Mouse (Mus musculus) midbrain, embryonic 13.5 days (tissue): ENCODE data around the gene Fgd5. TPM values are rescaled to one million over a fixed set of nuclear protein-coding genes. Genes with fewer than 3 reads are reported as not detected.

ENCODE experiments used
- ATAC-seq: fragments of 200-750 bp; cut with Nextera tagmentation; 2 replicates; pipeline ENCODE4 v1.8.0; 2017; ENCODE audit warnings: mild to moderate bottlenecking, moderate TSS enrichment, moderate library complexity
- H3K27ac ChIP-seq: fragments of 300-500 bp; sonication (generic); 2 replicates; pipeline ENCODE4 v1.5.1; 2015; ENCODE audit warnings: inconsistent platforms, mild to moderate bottlenecking, moderate library complexity
- H3K27me3 ChIP-seq: fragments of 300-500 bp; sonication (generic); 2 replicates; pipeline ENCODE4 v1.6.1; 2015; ENCODE audit warnings: mild to moderate bottlenecking, inconsistent platforms
- H3K36me3 ChIP-seq: fragments of 300-500 bp; sonication (generic); 2 replicates; pipeline ENCODE4 v1.6.1; 2015; ENCODE audit warnings: mild to moderate bottlenecking, inconsistent platforms
- H3K4me1 ChIP-seq: fragments of 300-500 bp; sonication (generic); replicated peaks from 2 replicates; pipeline ENCODE4 v1.6.1; 2015; ENCODE audit warnings: inconsistent platforms
- H3K4me2 ChIP-seq: fragments of 300-500 bp; sonication (generic); replicated peaks from 2 replicates; pipeline ENCODE4 v1.6.1; 2015; ENCODE audit warnings: moderate library complexity, mild to moderate bottlenecking, inconsistent platforms
- H3K4me3 ChIP-seq: fragments of 300-500 bp; sonication (generic); replicated peaks from 2 replicates; pipeline ENCODE4 v1.5.1; 2015; ENCODE audit warnings: mild to moderate bottlenecking, inconsistent platforms
- H3K9ac ChIP-seq: fragments of 300-500 bp; sonication (generic); replicated peaks from 2 replicates; pipeline ENCODE4 v1.6.1; 2015; ENCODE audit warnings: mild to moderate bottlenecking, inconsistent platforms
- H3K9me3 ChIP-seq: fragments of 300-500 bp; sonication (generic); 2 replicates; pipeline ENCODE4 v1.6.1; 2016; ENCODE audit warnings: mild to moderate bottlenecking, inconsistent platforms
- WGBS: fragments of 180-500 bp; shearing (Covaris S2); methylation state at CpG from one replicate; pipeline ENCODE4 v1.1.7; 2015; 5-methylcytosine and 5-hydroxymethylcytosine counted together
- polyA plus RNA-seq: library from polyadenylated mRNA; unstranded; fragments of >200 nt; fragmentation: Nextera tagmentation; extraction: Ambion mirVana; gene quantifications from 2 replicates; pipeline ENCODE4 v1.2.1, GENCODE M21; 2015

The Fgd5 gene
- polyA plus RNA-seq, 1 experiment from 2014 or later = 8.0 TPM

- no peak overlapping the region for H3K9ac ChIP-seq
- no peaks in the 10 kb centered on the region for H3K9me3 ChIP-seq
- WGBS = 50% methylated on average over 5 of the region's 5 CpGs
- no peaks in the 10 kb centered on the region for H3K27me3 ChIP-seq
- no peak overlapping the region for H3K4me2 ChIP-seq
- H3K4me3 ChIP-seq = no peak overlapping the region
- no peak overlapping the region for H3K27ac ChIP-seq
- no peaks in the 10 kb centered on the region for H3K4me1 ChIP-seq
- ATAC-seq = no peak
- no peaks in the 10 kb centered on the region for H3K36me3 ChIP-seq
Observed at GRCm38 (mm10) chr6:92036372-92036771, 57.7 kb downstream of the Fgd5 start.

- Histone ChIP-seq H3K4me1 (no peaks in the 10 kb centered on the region), H3K36me3 (no peaks in the 10 kb centered on the region), H3K9me3 (no peaks in the 10 kb centered on the region), H3K27me3 (no peaks in the 10 kb centered on the region), H3K4me3 (no peak overlapping the region), H3K27ac (no peak overlapping the region), H3K9ac (no peak overlapping the region), H3K4me2 (no peak overlapping the region)
- 75% methylated on average over 3 of the region's 3 CpGs for WGBS
- ATAC-seq = no peak
Observed at GRCm38 (mm10) chr6:92038158-92038557, 59.5 kb downstream of the Fgd5 start.

- 87% methylated on average over 5 of the region's 5 CpGs for WGBS
- H3K4me1 ChIP-seq = no peaks in the 10 kb centered on the region
- H3K4me3 ChIP-seq = no peak overlapping the region
- no peak overlapping the region for H3K27ac ChIP-seq
- no peak for ATAC-seq
- no peaks in the 10 kb centered on the region for H3K36me3 ChIP-seq
- no peak overlapping the region for H3K4me2 ChIP-seq
- H3K9ac ChIP-seq = no peak overlapping the region
- no peaks in the 10 kb centered on the region for H3K27me3 ChIP-seq
- no peaks in the 10 kb centered on the region for H3K9me3 ChIP-seq
Observed at GRCm38 (mm10) chr6:92041271-92041670, 62.6 kb downstream of the Fgd5 start.

GRCm38 (mm10) chr6:92042055-92042454, 63.4 kb downstream of the Fgd5 start:
- Histone ChIP-seq H3K4me2 (no peak overlapping the region), H3K4me3 (no peak overlapping the region), H3K27ac (no peak overlapping the region), H3K27me3 (no peaks in the 10 kb centered on the region), H3K9me3 (no peaks in the 10 kb centered on the region), H3K36me3 (no peaks in the 10 kb centered on the region), H3K9ac (no peak overlapping the region), H3K4me1 (no peaks in the 10 kb centered on the region)
- WGBS = 88% methylated on average over 4 of the region's 4 CpGs
- no peak for ATAC-seq

- no peak for ATAC-seq
Observed at GRCm38 (mm10) chr6:92042850-92043249, 64.2 kb downstream of the Fgd5 start.

GRCm38 (mm10) chr6:92057768-92058167, 79.1 kb downstream of the Fgd5 start:
- Histone ChIP-seq H3K9ac (no peak overlapping the region), H3K36me3 (no peaks in the 10 kb centered on the region), H3K4me1 (no peaks in the 10 kb centered on the region), H3K9me3 (no peaks in the 10 kb centered on the region; the same call in 1 of the 2 replicates), H3K27me3 (no peaks in the 10 kb centered on the region), H3K4me3 (no peak overlapping the region), H3K4me2 (no peak overlapping the region), H3K27ac (no peak overlapping the region)
- ATAC-seq = no peak
- 52% methylated on average over 2 of the region's 2 CpGs for WGBS

More at GRCm38 (mm10) chr6:92042850-92043249, 64.2 kb downstream of the Fgd5 start:
- Histone ChIP-seq H3K36me3 (no peaks in the 10 kb centered on the region), H3K27ac (no peak overlapping the region), H3K4me3 (no peak overlapping the region), H3K4me2 (no peak overlapping the region), H3K4me1 (no peaks in the 10 kb centered on the region), H3K9ac (no peak overlapping the region), H3K27me3 (no peaks in the 10 kb centered on the region), H3K9me3 (no peaks in the 10 kb centered on the region)
- WGBS = 97% methylated on average over 1 of the region's 1 CpGs

GRCm38 (mm10) chr6:92061725-92062124, 83.0 kb downstream of the Fgd5 start:
- no peaks in the 10 kb centered on the region for H3K9me3 ChIP-seq
- ATAC-seq = no peak
- no peaks in the 10 kb centered on the region for H3K27me3 ChIP-seq
- no peaks in the 10 kb centered on the region for H3K36me3 ChIP-seq
- no peak overlapping the region for H3K4me3 ChIP-seq
- H3K4me1 ChIP-seq = no peaks in the 10 kb centered on the region
- no peak overlapping the region for H3K27ac ChIP-seq
- 55% methylated on average over 5 of the region's 5 CpGs for WGBS
- no peak overlapping the region; the same call in 1 of the 2 replicates for H3K9ac ChIP-seq
- no peak overlapping the region for H3K4me2 ChIP-seq

DNA sequence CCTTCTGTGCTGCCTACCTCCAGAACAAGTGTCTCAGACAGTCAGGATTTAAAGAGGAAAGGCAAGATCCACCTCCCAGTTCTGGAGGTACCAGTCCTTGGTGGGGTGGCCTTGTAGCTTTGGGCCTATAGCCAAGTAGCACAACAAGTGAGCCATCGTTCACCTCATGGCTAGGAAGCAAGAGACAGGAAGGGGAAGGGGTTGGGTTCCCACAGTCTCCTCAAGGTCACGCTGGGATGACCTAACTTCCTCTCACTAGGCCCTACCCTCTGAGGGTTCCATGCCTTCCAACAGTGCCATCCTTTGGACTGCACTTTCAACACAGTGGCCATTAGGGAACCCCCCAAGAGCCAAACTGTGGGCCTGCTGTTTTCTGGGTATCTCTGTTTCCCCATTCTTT, 84.8 kb downstream of the Fgd5 start:
- 0 out of 2 replicates have a peak, but pooled peaks cover 3% of the 10 kb centered on the region for H3K4me1 ChIP-seq
- H3K27me3 ChIP-seq = no peaks in the 10 kb centered on the region
- no peak for ATAC-seq
- WGBS = 84% methylated on average over 2 of the region's 2 CpGs
- no peaks in the 10 kb centered on the region for H3K36me3 ChIP-seq
- no peaks in the 10 kb centered on the region for H3K9me3 ChIP-seq
- H3K27ac ChIP-seq = no peak overlapping the region
- H3K4me3 ChIP-seq = no peak overlapping the region
- H3K9ac ChIP-seq = no peak overlapping the region
- H3K4me2 ChIP-seq = no peak overlapping the region

DNA sequence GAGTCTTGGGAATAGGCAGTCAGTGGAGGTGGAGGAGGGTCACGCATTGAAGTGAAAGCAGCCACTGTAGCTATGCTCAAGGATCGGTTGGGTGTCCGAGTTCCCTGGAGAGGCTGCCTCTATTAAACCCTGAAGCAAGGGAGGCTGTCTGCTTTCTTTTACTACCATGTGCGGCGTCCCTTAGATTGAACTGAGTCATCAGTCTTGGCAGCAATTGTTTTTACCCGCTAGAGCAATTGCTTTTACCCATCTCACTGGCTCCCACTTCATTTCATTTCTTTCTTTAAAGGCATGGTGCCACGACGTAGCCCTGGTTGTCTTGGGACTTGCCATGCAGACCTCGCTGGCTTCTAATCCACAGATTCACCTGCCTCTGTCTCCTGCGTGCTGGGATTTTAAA, 85.4 kb downstream of the Fgd5 start:
- no peak for ATAC-seq
- H3K27me3 ChIP-seq = no peaks in the 10 kb centered on the region
- H3K36me3 ChIP-seq = no peaks in the 10 kb centered on the region
- H3K9ac ChIP-seq = no peak overlapping the region
- no peak overlapping the region for H3K27ac ChIP-seq
- no peak overlapping the region for H3K4me3 ChIP-seq
- 0 out of 2 replicates have a peak, but pooled peaks cover 3% of the 10 kb centered on the region for H3K4me1 ChIP-seq
- H3K4me2 ChIP-seq = no peak overlapping the region
- H3K9me3 ChIP-seq = no peaks in the 10 kb centered on the region
- 80% methylated on average over 10 of the region's 10 CpGs for WGBS

DNA sequence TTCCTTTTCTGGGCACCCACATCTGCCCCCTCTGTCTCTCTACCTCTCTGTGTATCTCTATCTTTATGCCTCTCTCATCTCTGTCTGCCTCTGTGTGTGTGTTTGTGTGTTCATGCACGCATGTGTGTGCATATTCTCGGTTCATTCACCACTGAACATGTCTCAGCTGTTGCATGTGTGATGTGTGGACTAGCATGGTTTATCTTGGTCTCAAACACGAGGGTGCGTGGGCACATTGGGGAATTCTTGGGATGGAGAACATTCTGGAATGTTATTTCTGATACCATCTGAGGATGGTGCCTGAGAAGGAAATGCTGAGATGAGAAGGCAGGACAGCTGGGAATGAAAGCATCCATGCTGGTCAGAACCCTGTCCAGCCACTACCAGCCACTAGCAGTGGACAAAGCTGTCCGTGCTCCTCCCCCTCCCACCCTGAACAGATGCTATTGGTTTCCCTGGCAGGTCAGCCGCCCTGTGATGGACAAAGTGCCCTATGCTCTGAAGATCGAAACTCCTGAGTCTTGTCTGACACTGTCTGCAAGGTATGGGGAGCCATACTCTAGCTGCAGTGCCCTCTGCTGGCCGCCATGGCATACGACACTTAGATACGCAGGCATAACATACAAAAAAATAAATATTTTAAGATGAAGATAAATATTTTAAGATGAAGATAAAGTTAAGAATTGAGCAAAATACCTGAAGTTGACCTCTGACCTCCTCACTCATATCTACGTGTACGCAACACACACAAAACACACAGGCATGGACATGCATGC, 87.2 kb downstream of the Fgd5 start:
- 53% methylated on average over 12 of the region's 12 CpGs for WGBS
- Histone ChIP-seq H3K36me3 (no peaks in the 10 kb centered on the region), H3K4me2 (no peak overlapping the region), H3K27ac (no peak overlapping the region), H3K27me3 (no peaks in the 10 kb centered on the region), H3K4me3 (no peak overlapping the region), H3K9ac (no peak overlapping the region), H3K9me3 (no peaks in the 10 kb centered on the region), H3K4me1 (0 out of 2 replicates have a peak, but pooled peaks cover 3% of the 10 kb centered on the region)
- peak; percentile 44; the same call in 1 of the 2 replicates for ATAC-seq

DNA sequence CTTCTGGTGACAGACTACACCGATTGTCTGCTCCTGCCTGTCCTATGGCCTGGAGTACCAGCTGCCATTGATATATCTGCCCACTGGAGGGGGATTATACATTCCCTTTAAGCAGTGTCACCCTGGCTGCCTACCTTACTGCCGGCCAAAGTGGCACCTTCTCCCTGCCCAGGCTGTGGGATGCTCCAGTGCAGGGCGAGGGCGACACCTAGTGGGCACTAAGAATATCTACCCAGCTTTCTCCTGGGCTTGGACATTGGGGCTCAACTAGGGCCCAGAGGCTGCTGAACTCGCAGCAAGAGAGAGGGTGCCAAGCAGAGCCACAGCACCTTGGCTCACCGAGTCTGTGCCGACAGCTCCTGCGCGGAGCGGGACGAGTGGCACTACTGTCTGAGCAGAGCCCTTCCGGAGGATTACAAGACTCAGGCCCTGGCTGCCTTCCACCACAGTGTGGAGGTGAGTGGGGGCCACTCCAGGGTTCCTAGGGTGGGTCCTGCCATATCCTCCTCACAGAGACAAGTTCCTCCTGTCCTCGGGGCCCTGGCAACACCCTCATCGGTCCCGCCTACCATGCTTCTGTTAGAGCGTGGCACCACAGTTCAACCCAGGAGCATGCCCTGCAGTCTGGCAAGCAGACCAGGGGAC, 88.6 kb downstream of the Fgd5 start:
- WGBS = 32% methylated on average over 16 of the region's 16 CpGs
- Histone ChIP-seq H3K27ac (no peak overlapping the region), H3K9me3 (no peaks in the 10 kb centered on the region), H3K27me3 (no peaks in the 10 kb centered on the region), H3K36me3 (no peaks in the 10 kb centered on the region), H3K4me1 (0 out of 2 replicates have a peak, but pooled peaks cover 3% of the 10 kb centered on the region), H3K4me3 (no peak overlapping the region), H3K4me2 (no peak overlapping the region), H3K9ac (no peak overlapping the region)
- ATAC-seq = peak; percentile 90

DNA sequence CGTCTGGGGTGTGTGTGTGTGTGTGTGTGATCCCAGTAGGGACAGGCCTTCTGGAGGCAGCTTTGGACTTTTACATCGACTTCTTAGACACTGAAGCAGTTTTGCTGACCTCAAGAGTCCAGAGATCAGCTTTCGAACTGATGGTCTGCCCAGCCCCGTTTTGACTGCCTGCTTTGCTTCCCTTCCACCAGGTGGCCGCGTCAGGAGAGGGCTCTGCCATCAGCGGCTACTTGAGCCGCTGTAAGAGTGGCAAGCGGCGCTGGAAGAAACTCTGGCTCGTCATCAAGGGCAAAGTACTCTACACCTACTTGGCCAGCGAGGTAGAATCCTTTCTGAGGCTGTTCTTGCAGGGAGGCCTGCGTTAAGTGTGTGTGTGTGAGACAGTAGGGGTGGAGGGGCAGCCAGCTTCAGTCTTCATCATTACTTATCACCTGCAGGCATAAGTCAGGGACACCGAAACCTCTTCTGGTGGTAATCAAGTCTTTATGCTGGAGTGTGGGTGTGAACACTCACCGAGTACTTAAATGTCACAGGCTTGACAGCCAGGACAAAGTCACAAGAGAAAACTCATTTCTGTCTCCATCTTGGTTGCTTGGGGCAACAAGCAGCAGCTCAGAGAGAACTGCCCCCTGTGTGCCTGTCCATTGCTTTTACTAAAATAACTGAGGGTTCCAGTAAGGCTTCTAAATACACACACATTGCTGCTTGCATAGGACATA, 92.6 kb downstream of the Fgd5 start:
- H3K4me2 ChIP-seq = no peak overlapping the region
- no peak overlapping the region for H3K4me3 ChIP-seq
- no peak for ATAC-seq
- H3K9ac ChIP-seq = no peak overlapping the region
- H3K4me1 ChIP-seq = 0 out of 2 replicates have a peak, but pooled peaks cover 3% of the 10 kb centered on the region
- no peak overlapping the region for H3K27ac ChIP-seq
- H3K36me3 ChIP-seq = no peaks in the 10 kb centered on the region
- 56% methylated on average over 15 of the region's 15 CpGs for WGBS
- no peaks in the 10 kb centered on the region for H3K9me3 ChIP-seq
- no peaks in the 10 kb centered on the region for H3K27me3 ChIP-seq
